Mouse (Mus musculus) kidney, adult 2 months (tissue): ENCODE data around the gene Ap2a1.

ENCODE experiments used
- CTCF ChIP-seq: fragments of 200-500 bp; conservative IDR thresholded peaks from 2 replicates; pipeline ENCODE4 v1.5.1; 2011; ENCODE audit warnings: low read depth, mild to moderate bottlenecking, control low read depth, low read length, moderate library complexity, mixed read lengths; ENCODE audit not compliant: insufficient read depth, insufficient read length
- POLR2A ChIP-seq: fragments of 200-500 bp; IDR thresholded peaks from one replicate; pipeline ENCODE4 v1.6.1; 2011; ENCODE audit warnings: low read depth, low read length, control low read depth

DNA sequence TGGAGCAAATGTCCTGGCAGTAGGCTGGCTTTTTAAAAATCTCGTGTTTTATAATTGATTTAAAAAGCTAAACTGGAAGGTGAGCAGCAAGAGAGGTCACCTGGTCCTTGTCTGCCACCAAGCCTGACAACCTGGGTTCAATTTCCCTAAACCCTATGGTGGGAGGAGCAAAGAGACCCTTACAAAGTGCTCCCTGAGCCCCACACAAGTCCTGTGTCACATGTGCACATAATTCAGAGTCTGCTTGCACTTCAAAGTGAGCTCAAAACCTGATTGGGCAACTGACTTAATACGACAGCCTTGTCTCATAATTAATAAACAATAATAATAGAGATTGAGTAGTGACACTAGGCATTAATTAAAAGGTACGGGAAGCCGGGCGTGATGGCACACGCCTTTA is 58.7 kb downstream of the Ap2a1 start:
- TF ChIP-seq POLR2A (no peak), CTCF (no peak)
